Mouse (Mus musculus): ENCODE measurements around the gene Cacnb4. TPM values are rescaled to one million over a fixed set of nuclear protein-coding genes. Genes with fewer than 3 reads are reported as not detected.
A peak's percentile ranks its signal among the peaks of the same experiment; 100 is the strongest.

Gene Cacnb4
- polyA plus RNA-seq, 1 experiment = 0.06 TPM

DNA sequence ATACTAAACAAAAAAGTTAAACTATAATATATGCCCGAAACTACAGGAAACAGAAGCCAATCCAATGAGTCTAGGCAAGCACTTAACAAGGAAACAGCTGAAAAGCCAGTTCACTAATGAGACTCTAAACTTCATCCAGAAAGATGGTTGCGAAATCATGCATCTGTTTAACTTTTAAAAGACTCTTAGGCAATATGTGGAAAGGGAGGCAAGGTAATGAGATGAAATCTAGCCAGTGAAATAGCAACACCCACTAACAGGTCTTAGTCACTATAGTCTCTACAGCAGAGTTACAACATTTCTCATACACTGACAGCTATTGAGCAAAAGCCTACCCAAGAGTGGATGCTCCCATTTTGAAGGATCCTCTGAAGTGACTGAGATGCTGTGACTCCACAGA, 74.4 kb downstream of the Cacnb4 start:
- no peak for DNase-seq (ENCODE audit: low read depth in 1 of 2, low spot score in 2 of 2)
- WGBS = 50% methylated on average over 2 of the region's 2 CpGs

DNA sequence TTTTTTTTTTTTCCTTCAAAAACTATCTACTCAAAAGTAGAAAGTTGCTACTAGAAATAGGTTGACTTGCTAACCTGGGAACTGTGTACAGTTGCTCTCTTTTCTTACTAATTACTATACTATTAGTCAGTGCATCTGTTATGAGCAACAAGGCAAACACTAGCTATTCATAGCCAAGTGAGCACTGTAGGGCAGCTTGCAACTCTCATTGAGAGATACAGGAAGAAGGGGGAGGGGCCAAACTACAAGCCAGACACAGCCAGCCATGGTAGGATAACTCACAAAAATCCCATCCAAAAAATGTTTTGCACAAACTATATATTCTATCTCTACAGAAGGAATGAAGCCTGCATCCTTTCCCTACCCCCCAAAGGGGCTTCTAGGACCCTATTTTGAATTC, 79.1 kb downstream of the Cacnb4 start:
- Histone ChIP-seq H3K27ac (ENCODE audit: insufficient read depth, low read length) (no peak overlapping the region), H3K27me3 (ENCODE audit: control insufficient read depth, insufficient read depth, low read length) (no peaks in the 10 kb centered on the region), H3K4me3 (ENCODE audit: extremely low read depth, insufficient read depth, insufficient read length) (no peak overlapping the region), H3K36me3 (ENCODE audit: control insufficient read depth, insufficient read depth, low read length) (no peaks in the 10 kb centered on the region), H3K4me1 (ENCODE audit: control insufficient read depth, insufficient read depth, insufficient read length) (no peaks in the 10 kb centered on the region)
- DNase-seq (ENCODE audit: low read depth in 1 of 2, low spot score in 2 of 2) = no peak
- TF ChIP-seq POLR2A (IDR thresholded peaks at IDR 0.05; ENCODE audit: low read depth, low read length) (no peak), CTCF (IDR thresholded peaks at IDR 0.05; ENCODE audit: extremely low read depth, insufficient read depth, insufficient read length, insufficient replicate concordance) (no peak)

More for the DNA sequence above, 74.4 kb downstream of the Cacnb4 start:
- H3K27me3 ChIP-seq (ENCODE audit: control insufficient read depth, insufficient read depth, low read length) = no peaks in the 10 kb centered on the region
- no peak overlapping the region for H3K4me3 ChIP-seq (ENCODE audit: extremely low read depth, insufficient read depth, insufficient read length)
- TF ChIP-seq POLR2A (IDR thresholded peaks at IDR 0.05; ENCODE audit: low read depth, low read length) (no peak), CTCF (IDR thresholded peaks at IDR 0.05; ENCODE audit: extremely low read depth, insufficient read depth, insufficient read length, insufficient replicate concordance) (no peak)
- no peaks in the 10 kb centered on the region for H3K4me1 ChIP-seq (ENCODE audit: control insufficient read depth, insufficient read depth, insufficient read length)
- H3K27ac ChIP-seq (ENCODE audit: insufficient read depth, low read length) = no peak overlapping the region
- no peaks in the 10 kb centered on the region for H3K36me3 ChIP-seq (ENCODE audit: control insufficient read depth, insufficient read depth, low read length)

DNA sequence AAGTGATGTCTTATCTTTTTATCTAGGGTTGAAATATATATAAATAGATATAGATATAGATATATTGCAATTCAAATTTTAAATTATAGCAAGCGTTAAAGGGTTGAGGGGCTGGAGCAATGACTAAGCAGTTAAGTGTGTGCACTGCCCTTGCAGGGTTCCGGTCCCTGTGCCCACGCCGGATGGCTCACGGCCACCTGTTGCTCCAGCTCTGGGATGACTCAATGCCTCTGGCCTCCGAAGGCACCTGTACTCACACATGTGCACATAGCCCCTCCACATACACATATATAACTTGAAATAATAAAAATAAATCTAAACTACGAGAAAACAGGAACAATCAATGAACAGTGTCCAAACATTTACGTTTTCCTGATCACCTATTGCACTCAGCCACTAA, 82.8 kb downstream of the Cacnb4 start:
- Histone ChIP-seq H3K27me3 (ENCODE audit: control insufficient read depth, insufficient read depth, low read length) (no peaks in the 10 kb centered on the region), H3K27ac (ENCODE audit: insufficient read depth, low read length) (no peak overlapping the region), H3K4me3 (ENCODE audit: extremely low read depth, insufficient read depth, insufficient read length) (no peak overlapping the region), H3K36me3 (ENCODE audit: control insufficient read depth, insufficient read depth, low read length) (no peaks in the 10 kb centered on the region), H3K4me1 (ENCODE audit: control insufficient read depth, insufficient read depth, insufficient read length) (no peaks in the 10 kb centered on the region)
- no peak for TF ChIP-seq POLR2A (IDR thresholded peaks at IDR 0.05; ENCODE audit: low read depth, low read length)
- no peak for DNase-seq (ENCODE audit: low read depth in 1 of 2, low spot score in 2 of 2)
- 78% methylated on average over 8 of the region's 8 CpGs for WGBS

DNA sequence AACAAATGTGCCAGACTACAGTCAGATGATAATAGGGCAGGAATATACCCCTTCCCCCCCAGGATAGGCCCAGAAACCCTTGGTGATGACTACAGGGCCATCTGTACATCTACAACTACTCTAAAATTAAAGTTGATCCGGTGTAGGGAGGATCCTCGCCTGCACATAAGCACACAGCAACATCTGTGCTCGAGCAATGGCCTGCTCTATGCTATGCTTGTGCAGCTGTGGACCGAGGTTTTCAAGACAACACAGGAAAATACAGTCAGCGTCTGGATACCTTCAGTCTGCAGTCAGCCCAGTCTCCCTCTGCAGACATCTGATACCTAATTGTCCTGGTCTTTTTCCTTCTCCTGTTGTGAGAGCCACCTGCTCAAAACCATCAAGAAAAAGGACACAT, 83.4 kb downstream of the Cacnb4 start:
- Histone ChIP-seq H3K4me1 (ENCODE audit: control insufficient read depth, insufficient read depth, insufficient read length) (no peaks in the 10 kb centered on the region), H3K36me3 (ENCODE audit: control insufficient read depth, insufficient read depth, low read length) (no peaks in the 10 kb centered on the region), H3K27me3 (ENCODE audit: control insufficient read depth, insufficient read depth, low read length) (no peaks in the 10 kb centered on the region), H3K4me3 (ENCODE audit: extremely low read depth, insufficient read depth, insufficient read length) (no peak overlapping the region), H3K27ac (ENCODE audit: insufficient read depth, low read length) (no peak overlapping the region)
- no peak for TF ChIP-seq POLR2A (IDR thresholded peaks at IDR 0.05; ENCODE audit: low read depth, low read length)
- TF ChIP-seq CTCF (IDR thresholded peaks at IDR 0.05; ENCODE audit: extremely low read depth, insufficient read depth, insufficient read length, insufficient replicate concordance) = no peak
- no peak for DNase-seq (ENCODE audit: low read depth in 1 of 2, low spot score in 2 of 2)
- 80% methylated on average over 5 of the region's 5 CpGs for WGBS

DNA sequence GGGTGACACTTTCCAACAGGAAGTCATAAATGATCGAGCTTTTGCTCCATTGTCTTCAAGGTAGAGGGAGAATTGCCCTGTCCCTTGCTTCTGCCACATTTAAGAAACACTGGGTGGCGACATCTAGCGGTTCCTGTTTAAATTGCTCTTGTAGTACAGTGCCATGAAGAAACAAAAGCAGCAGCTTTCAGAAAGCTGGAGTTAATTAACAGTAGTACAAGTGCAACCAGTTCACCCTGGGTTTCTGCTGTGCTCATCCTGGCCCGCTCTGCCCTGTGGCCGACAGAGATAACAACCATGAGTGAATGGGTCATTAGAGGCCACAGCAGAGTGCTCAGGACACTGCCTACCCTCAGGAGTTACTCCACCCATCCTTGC, 85.7 kb downstream of the Cacnb4 start:
- no peaks in the 10 kb centered on the region for H3K4me1 ChIP-seq (ENCODE audit: control insufficient read depth, insufficient read depth, insufficient read length)
- no peak overlapping the region for H3K27ac ChIP-seq (ENCODE audit: insufficient read depth, low read length)
- peak; percentile 41 to 64 for DNase-seq (ENCODE audit: low read depth in 1 of 2, low spot score in 2 of 2)
- no peaks in the 10 kb centered on the region for H3K36me3 ChIP-seq (ENCODE audit: control insufficient read depth, insufficient read depth, low read length)
- no peak for TF ChIP-seq POLR2A (IDR thresholded peaks at IDR 0.05; ENCODE audit: low read depth, low read length)
- TF ChIP-seq CTCF (IDR thresholded peaks at IDR 0.05; ENCODE audit: extremely low read depth, insufficient read depth, insufficient read length, insufficient replicate concordance) = peak; percentile 36; the same call in 1 of the 2 replicates
- no peaks in the 10 kb centered on the region for H3K27me3 ChIP-seq (ENCODE audit: control insufficient read depth, insufficient read depth, low read length)
- H3K4me3 ChIP-seq (ENCODE audit: extremely low read depth, insufficient read depth, insufficient read length) = no peak overlapping the region
- WGBS = 3% methylated on average over 5 of the region's 5 CpGs

DNA sequence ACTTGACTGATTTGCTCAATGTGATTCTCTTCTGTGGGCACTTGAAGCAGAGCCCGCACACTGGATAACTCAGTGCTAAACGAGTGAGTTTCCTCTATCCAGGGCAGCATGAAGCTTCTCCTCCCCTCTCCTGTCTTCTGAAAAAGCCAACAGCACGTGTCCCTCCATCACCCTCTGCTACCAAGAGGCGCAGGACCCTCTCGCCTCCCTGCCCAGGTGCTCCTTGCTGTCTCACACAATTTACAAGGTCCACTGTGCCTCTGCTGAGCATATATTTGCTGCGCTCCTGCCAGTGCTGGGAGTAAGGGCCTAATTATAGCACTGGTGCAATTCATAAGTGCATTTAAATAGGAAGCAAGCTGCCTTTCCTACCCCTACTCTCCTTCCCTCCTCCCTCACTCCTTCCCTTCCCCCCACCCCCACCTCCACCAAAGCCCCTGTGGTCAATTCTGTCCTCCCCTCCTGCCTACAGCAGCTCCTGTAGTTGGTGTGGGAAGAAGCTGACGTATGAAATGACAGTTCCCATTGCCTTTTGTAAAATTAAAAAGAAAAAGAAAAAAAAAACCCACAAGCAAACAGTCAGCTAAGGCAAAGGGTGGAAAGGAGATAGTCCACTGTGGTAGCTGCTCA, 86.2 kb downstream of the Cacnb4 start:
- H3K36me3 ChIP-seq (ENCODE audit: control insufficient read depth, insufficient read depth, low read length) = no peaks in the 10 kb centered on the region
- no peaks in the 10 kb centered on the region for H3K27me3 ChIP-seq (ENCODE audit: control insufficient read depth, insufficient read depth, low read length)
- no peak overlapping the region for H3K4me3 ChIP-seq (ENCODE audit: extremely low read depth, insufficient read depth, insufficient read length)
- WGBS = 80% methylated on average over 7 of the region's 7 CpGs
- TF ChIP-seq CTCF (IDR thresholded peaks at IDR 0.05; ENCODE audit: extremely low read depth, insufficient read depth, insufficient read length, insufficient replicate concordance) (no peak), POLR2A (IDR thresholded peaks at IDR 0.05; ENCODE audit: low read depth, low read length) (no peak)
- no peaks in the 10 kb centered on the region for H3K4me1 ChIP-seq (ENCODE audit: control insufficient read depth, insufficient read depth, insufficient read length)
- no peak for DNase-seq (ENCODE audit: low read depth in 1 of 2, low spot score in 2 of 2)
- H3K27ac ChIP-seq (ENCODE audit: insufficient read depth, low read length) = no peak overlapping the region

DNA sequence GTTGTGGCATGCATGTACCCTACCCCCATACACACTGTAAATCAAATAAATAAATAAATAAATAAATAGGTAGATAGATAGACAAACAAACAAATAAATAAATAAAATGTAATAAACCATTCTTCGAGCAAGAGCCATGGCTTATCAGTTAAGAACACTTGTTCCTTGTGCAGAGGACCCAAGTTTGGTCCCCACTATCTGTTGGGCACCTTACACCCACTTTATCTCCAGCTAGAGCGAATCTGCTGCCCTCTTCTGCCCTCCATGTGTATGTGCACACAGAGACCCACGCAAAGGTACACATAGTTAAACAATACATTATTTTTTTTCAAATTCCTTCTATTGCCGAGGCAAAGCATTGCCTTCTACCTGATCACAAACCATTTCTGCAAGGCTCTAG, 87.1 kb downstream of the Cacnb4 start:
- H3K36me3 ChIP-seq (ENCODE audit: control insufficient read depth, insufficient read depth, low read length) = no peaks in the 10 kb centered on the region
- DNase-seq (ENCODE audit: low read depth in 1 of 2, low spot score in 2 of 2) = no peak
- TF ChIP-seq POLR2A (IDR thresholded peaks at IDR 0.05; ENCODE audit: low read depth, low read length) (no peak), CTCF (IDR thresholded peaks at IDR 0.05; ENCODE audit: extremely low read depth, insufficient read depth, insufficient read length, insufficient replicate concordance) (no peak)
- H3K27ac ChIP-seq (ENCODE audit: insufficient read depth, low read length) = no peak overlapping the region
- 84% methylated on average over 4 of the region's 4 CpGs for WGBS
- H3K4me3 ChIP-seq (ENCODE audit: extremely low read depth, insufficient read depth, insufficient read length) = no peak overlapping the region
- no peaks in the 10 kb centered on the region for H3K4me1 ChIP-seq (ENCODE audit: control insufficient read depth, insufficient read depth, insufficient read length)
- no peaks in the 10 kb centered on the region for H3K27me3 ChIP-seq (ENCODE audit: control insufficient read depth, insufficient read depth, low read length)
